8 mouse cellular contexts compared by ENCODE assay signal in the genomic region with DNA sequence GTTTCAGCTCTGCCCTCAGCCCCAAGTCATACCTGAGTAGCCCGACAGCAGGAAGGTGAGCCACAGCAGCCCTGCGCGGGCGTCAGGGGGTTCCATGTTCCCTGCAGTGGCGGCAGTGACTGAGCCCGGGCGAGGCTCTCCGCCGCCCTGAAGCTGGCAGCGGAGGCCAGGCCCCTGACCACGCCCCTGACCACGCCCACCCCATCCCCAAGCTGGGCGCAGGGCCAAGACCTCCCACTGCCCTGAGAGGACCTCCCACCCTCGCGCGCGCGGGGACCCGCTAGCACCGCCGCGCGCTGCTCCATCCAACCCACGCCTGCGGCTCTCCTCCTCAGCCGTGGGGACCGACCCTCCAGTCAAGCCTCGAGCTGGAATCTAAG. TPM values are rescaled to one million over a fixed set of nuclear protein-coding genes. Genes with fewer than 3 reads are reported as not detected.
A peak's percentile ranks its signal among the peaks of the same experiment; 100 is the strongest.
DNase-seq lines count a peak whose midpoint lies in the region; ATAC-seq and TF ChIP-seq lines count a peak whose summit lies in the region.
"Had no signal": no experiment of that assay in that cellular context is flagged by ENCODE, and none has a peak within 500 bp of the region (broad histone marks: within the 10 kb centered on the region; RNA-seq: fewer than 3 reads in every experiment).

No protein-coding gene starts in this region.

- TF ChIP-seq CTCF in brain, embryonic 14.5 days (IDR thresholded peaks at IDR 0.05; ENCODE audit: borderline replicate concordance, extremely low read depth, insufficient read depth, insufficient read length) = no peak
- TF ChIP-seq CTCF in gastrocnemius, adult 2 months (IDR thresholded peaks at IDR 0.05) = no peak

- peaks cover 6% of the 10 kb centered on the region for H3K4me1 ChIP-seq in hindbrain, embryonic 14.5 days (replicated peaks; ENCODE audit: control insufficient read depth, insufficient read depth, low read length)
- peaks cover 13% of the 10 kb centered on the region for H3K4me1 ChIP-seq in midbrain, embryonic 11.5 days (ENCODE audit: control insufficient read depth, insufficient read depth, low read length)

- intact Hi-C loops in gastrocnemius, adult 2 months (cut with DNase I) = no loop called here
- intact Hi-C loops in left cerebral cortex, postnatal 4 days (cut with DNase I) = no loop called here

- peaks cover 38% of the 10 kb centered on the region for H3K27me3 ChIP-seq in hindbrain, embryonic 14.5 days (ENCODE audit: control insufficient read depth, insufficient read depth, low read length)
- H3K27me3 ChIP-seq in midbrain, embryonic 11.5 days (ENCODE audit: control insufficient read depth, insufficient read depth, low read length) = peaks cover 24% of the 10 kb centered on the region

- H3K36me3 ChIP-seq in hindbrain, embryonic 14.5 days (replicated peaks; ENCODE audit: control insufficient read depth, insufficient read depth) = no peaks in the 10 kb centered on the region
- no peaks in the 10 kb centered on the region for H3K36me3 ChIP-seq in midbrain, embryonic 11.5 days (ENCODE audit: control insufficient read depth, insufficient read depth, low read length)

- WGBS in hindbrain, embryonic 14.5 days = under 1% methylated on average over 28 of the region's 28 CpGs
- under 1% methylated on average over 26 of the region's 28 CpGs for WGBS in midbrain, embryonic 11.5 days

- no peaks in the 10 kb centered on the region for H3K9me3 ChIP-seq in hindbrain, embryonic 14.5 days (ENCODE audit: control insufficient read depth, low read length)
- no peaks in the 10 kb centered on the region for H3K9me3 ChIP-seq in midbrain, embryonic 11.5 days (ENCODE audit: control insufficient read depth, low read length)

- peak overlapping the region; percentile 82 for H3K4me3 ChIP-seq in gastrocnemius, adult 2 months
- peak overlapping the region; percentile 35 for H3K4me3 ChIP-seq in hindbrain, embryonic 14.5 days (replicated peaks; ENCODE audit: low read length)
- H3K4me3 ChIP-seq in midbrain, embryonic 11.5 days (ENCODE audit: low read depth, low read length) = peak overlapping the region; percentile 34

- ATAC-seq in hindbrain, embryonic 14.5 days (ENCODE audit: low FRiP score) = peak; percentile 79
- peak; percentile 89 for ATAC-seq in midbrain, embryonic 11.5 days (ENCODE audit: low FRiP score)

- peak overlapping the region; percentile 90 for H3K27ac ChIP-seq in gastrocnemius, adult 2 months
- H3K27ac ChIP-seq in hindbrain, embryonic 14.5 days = no peak overlapping the region
- no peak overlapping the region for H3K27ac ChIP-seq in midbrain, embryonic 11.5 days (ENCODE audit: low read depth, low read length)

- peak overlapping the region; percentile 59 for H3K9ac ChIP-seq in hindbrain, embryonic 14.5 days
- H3K9ac ChIP-seq in midbrain, embryonic 11.5 days (ENCODE audit: low read length) = peak overlapping the region; percentile 59

- peak; percentile 87 for DNase-seq in Muller cell, postnatal 12 days (ENCODE audit: inconsistent ontology term)
- DNase-seq in brain, embryonic 14.5 days (ENCODE audit: low read depth) = peak; percentile 82
- DNase-seq in gastrocnemius, adult 2 months = peak; percentile 86
- peak; percentile 68 for DNase-seq in hindbrain, embryonic 14.5 days (ENCODE audit: low spot score)
- peak; percentile 71 for DNase-seq in left cerebral cortex, postnatal 4 days
- peak; percentile 99 for DNase-seq in midbrain, embryonic 11.5 days (ENCODE audit: low spot score, missing footprints)
- peak; percentile 38 to 43 for DNase-seq in spleen, postnatal 14 days (ENCODE audit: low spot score in 2 of 2)

- peak overlapping the region; percentile 68 for H3K4me2 ChIP-seq in hindbrain, embryonic 14.5 days (replicated peaks)
- peak overlapping the region; percentile 77 for H3K4me2 ChIP-seq in midbrain, embryonic 11.5 days

- TF ChIP-seq POLR2A in brain, embryonic 14.5 days (IDR thresholded peaks at IDR 0.05; ENCODE audit: borderline replicate concordance, extremely low read depth, insufficient read depth, insufficient read length, poor library complexity, severe bottlenecking) = 0 out of 2 replicates have a peak, but pooled peaks have one; percentile 7

RNA-seq across cellular contexts. Expression of a gene that starts 0.5 kb away (rescaled TPM):
- polyA plus RNA-seq in brain, embryonic 14.5 days (2012; rRNA removed) = 13.8 and 19.5 TPM in 2 replicates
- 10 to 100 TPM; 21.9 to 26.7 TPM for total RNA-seq in gastrocnemius, adult 2 months (2021)
- 17.5 and 18.8 TPM in 2 replicates for polyA plus RNA-seq in hindbrain, embryonic 14.5 days (2014; fragmentation: Nextera tagmentation; extraction: Ambion mirVana)
- total RNA-seq in left cerebral cortex, postnatal 4 days (2021) = 1 to 10 TPM; 6.8 to 7.4 TPM
- 11.7 and 13.2 TPM in 2 replicates for polyA plus RNA-seq in midbrain, embryonic 11.5 days (2014; fragmentation: Nextera tagmentation; extraction: Ambion mirVana)

RNA-seq across cellular contexts. Expression of a gene that starts 20.1 kb away (rescaled TPM):
- polyA plus RNA-seq in brain, embryonic 14.5 days (2012; rRNA removed) = 39.7 and 45.2 TPM in 2 replicates
- 1 to 10 TPM; 1.4 to 1.5 TPM for total RNA-seq in gastrocnemius, adult 2 months (2021)
- 46.7 and 49.5 TPM in 2 replicates for polyA plus RNA-seq in hindbrain, embryonic 14.5 days (2014; fragmentation: Nextera tagmentation; extraction: Ambion mirVana)
- 10 to 100 TPM; 35.7 to 36.4 TPM for total RNA-seq in left cerebral cortex, postnatal 4 days (2021)
- polyA plus RNA-seq in midbrain, embryonic 11.5 days (2014; fragmentation: Nextera tagmentation; extraction: Ambion mirVana) = 48.0 and 52.8 TPM in 2 replicates

RNA-seq across cellular contexts. Expression of a gene that starts 26.2 kb away (rescaled TPM):
- polyA plus RNA-seq in brain, embryonic 14.5 days (2012; rRNA removed) = 0.33 and 0.58 TPM in 2 replicates
- not detected for total RNA-seq in gastrocnemius, adult 2 months (2021)
- not detected in 2 replicates for polyA plus RNA-seq in hindbrain, embryonic 14.5 days (2014; fragmentation: Nextera tagmentation; extraction: Ambion mirVana)
- total RNA-seq in left cerebral cortex, postnatal 4 days (2021) = under 1 TPM in 1 of 2 experiments, not detected in 1; 0.93 TPM
- polyA plus RNA-seq in midbrain, embryonic 11.5 days (2014; fragmentation: Nextera tagmentation; extraction: Ambion mirVana) = not detected in 2 replicates
- total RNA-seq: layer of hippocampus, adult 8-10 months had no signal

RNA-seq across cellular contexts. Expression of a gene that starts 52.2 kb away (rescaled TPM):
- 0.47 and 0.92 TPM in 2 replicates for polyA plus RNA-seq in brain, embryonic 14.5 days (2012; rRNA removed)
- total RNA-seq in gastrocnemius, adult 2 months (2021) = 1 to 10 TPM; 1.3 to 1.5 TPM
- polyA plus RNA-seq in hindbrain, embryonic 14.5 days (2014; fragmentation: Nextera tagmentation; extraction: Ambion mirVana) = 0.58 and 0.97 TPM in 2 replicates
- total RNA-seq in left cerebral cortex, postnatal 4 days (2021) = 1 to 10 TPM in 1 of 2 experiments, under 1 TPM in 1; 0.76 to 1.3 TPM
- polyA plus RNA-seq in midbrain, embryonic 11.5 days (2014; fragmentation: Nextera tagmentation; extraction: Ambion mirVana) = 0.47 and 0.67 TPM in 2 replicates

RNA-seq across cellular contexts. Expression of a gene that starts 55.1 kb away (rescaled TPM):
- polyA plus RNA-seq in brain, embryonic 14.5 days (2012; rRNA removed) = 111 and 131 TPM in 2 replicates
- 10 to 100 TPM; 41.0 to 52.4 TPM for total RNA-seq in gastrocnemius, adult 2 months (2021)
- polyA plus RNA-seq in hindbrain, embryonic 14.5 days (2014; fragmentation: Nextera tagmentation; extraction: Ambion mirVana) = 119 and 128 TPM in 2 replicates
- total RNA-seq in left cerebral cortex, postnatal 4 days (2021) = 100 to 1,000 TPM in 1 of 2 experiments, 10 to 100 TPM in 1; 95.8 to 104 TPM
- polyA plus RNA-seq in midbrain, embryonic 11.5 days (2014; fragmentation: Nextera tagmentation; extraction: Ambion mirVana) = 113 and 138 TPM in 2 replicates

Comparison
In these comparisons a context has a peak if more than half of its experiments do, and no peak if none do; other contexts are left out.
1. DNase-seq: peak in every context shown above with its lines; median percentile 99 in midbrain, embryonic 11.5 days; 87 in Muller cell, postnatal 12 days; 86 in gastrocnemius, adult 2 months; 82 in brain, embryonic 14.5 days; 71 in left cerebral cortex, postnatal 4 days; 68 in hindbrain, embryonic 14.5 days; 40 in spleen, postnatal 14 days.